Mouse (Mus musculus) urinary bladder, postnatal 36 days (tissue): ENCODE measurements around the gene Hoxc4.

Source experiments
- DNase-seq, 2 experiments: peaks; one replicate each; pipeline ENCODE4 v3.0.0; 2022; ENCODE audit warnings: low spot score in 2 of 2, mixed read lengths in 1 of 2

The Hoxc4 gene

DNA sequence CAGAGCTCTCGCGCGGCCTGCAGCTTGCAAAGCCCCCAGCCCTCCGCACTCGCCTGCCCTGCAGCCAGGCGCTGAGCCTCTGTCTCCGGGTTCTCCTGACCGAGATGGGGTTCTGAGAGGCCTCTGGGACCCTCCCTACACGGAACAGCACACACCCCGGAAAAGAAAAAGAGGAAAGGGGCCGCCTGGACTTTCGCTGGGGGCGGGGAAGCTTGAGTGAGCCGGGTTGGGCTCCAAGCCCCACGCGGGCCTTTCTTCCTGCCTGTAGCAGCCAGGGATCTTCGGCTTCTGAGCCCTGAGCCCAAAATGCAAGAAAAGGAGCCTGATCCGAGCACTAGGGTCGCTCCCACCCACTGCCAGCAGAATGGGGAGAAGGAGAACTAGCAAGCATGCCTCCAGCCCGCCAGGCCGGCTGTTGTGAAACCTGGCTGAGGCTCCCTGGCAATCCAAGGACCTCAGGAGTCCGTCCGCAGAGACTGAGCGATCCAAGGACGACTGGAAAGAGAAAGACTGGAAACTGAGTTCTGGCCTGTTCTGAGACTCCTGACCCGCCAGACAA lies 6.7 kb upstream of the Hoxc4 start:
- DNase-seq = no peak

DNA sequence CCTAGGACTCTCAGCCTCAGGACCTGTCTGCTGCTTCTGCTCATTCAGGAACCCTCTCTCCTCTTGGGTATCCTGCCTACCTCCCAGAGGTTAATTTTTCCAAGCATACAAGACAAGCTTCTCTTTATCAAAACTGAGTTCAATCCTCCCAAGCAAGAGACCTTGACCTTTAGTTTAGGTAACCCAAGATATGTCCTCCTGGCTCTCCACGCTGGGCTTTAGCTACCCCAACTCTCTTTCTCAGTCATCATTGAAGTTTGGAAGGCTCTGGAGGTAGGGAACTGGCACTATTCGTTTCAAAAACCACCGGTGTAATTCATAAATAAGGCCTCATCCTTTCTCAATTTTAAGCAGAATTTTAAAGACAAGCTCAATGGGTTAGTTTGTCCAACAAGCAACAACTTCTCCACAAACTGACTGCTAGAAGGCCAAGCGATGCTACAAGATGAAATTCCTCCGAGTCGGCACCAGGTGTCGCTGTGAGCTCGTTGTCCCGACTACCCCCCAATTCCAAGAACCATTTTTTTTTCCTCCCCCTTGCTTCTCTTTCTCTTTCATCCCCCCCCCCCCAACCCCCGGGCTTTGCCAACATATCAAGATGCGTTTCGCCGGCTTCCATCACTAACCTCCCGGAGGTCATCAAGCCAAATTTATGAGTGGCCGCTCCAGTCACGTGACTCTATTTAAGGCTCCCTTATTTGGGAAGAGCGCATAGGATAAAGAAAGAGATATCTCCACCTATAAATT lies 5.3 kb upstream of the Hoxc4 start:
- no peak for DNase-seq

DNA sequence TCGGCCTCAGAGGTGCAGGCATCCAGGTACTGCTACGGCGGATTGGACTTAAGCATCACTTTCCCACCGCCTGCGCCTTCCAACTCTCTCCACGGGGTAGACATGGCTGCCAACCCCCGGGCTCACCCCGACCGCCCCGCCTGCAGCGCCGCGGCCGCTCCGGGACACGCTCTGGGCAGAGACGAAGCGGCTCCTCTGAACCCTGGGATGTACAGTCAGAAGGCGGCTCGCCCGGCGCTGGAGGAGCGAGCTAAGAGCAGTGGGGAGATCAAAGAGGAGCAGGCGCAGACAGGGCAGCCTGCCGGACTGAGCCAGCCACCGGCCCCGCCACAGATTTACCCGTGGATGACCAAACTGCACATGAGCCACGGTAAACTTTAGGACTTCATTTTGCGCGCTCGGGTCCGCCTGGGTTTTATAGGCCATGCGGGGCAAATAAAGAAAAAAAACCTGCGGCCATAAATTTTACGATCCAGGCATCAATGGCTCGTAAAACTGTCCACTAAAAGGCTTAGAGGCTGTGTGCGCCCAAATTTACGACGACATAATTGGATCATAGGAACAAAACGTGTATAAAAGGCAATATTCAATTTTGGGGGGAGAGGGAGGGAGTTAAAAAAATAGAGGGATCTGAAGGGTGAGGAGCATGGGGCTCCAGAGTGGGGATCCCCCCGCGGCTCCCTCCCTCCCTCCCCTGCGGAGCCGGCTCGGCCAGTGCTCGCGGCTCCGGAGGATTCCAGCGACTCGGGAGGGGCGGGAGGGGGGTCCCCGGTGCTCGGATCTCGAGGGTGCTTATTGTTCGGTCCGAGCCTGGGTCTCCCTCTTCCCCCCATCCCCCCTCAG lies 4.3 kb upstream of the Hoxc4 start:
- DNase-seq = no peak

DNA sequence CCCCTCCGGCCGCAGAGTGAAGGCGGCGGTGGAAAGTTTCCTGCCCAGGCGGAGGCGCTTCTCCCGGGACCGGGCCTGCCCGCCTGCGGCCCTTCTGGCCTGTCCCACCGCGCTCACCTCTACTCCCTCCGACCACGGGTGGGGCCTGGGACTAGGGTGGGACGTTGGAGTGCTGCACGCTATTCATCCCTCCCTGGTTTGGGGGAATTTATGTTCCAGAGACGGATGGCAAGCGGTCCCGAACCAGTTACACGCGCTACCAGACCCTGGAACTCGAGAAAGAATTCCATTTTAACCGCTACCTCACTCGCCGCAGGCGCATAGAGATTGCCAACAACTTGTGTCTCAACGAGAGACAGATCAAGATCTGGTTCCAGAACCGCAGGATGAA lies 3.7 kb upstream of the Hoxc4 start:
- no peak for DNase-seq

DNA sequence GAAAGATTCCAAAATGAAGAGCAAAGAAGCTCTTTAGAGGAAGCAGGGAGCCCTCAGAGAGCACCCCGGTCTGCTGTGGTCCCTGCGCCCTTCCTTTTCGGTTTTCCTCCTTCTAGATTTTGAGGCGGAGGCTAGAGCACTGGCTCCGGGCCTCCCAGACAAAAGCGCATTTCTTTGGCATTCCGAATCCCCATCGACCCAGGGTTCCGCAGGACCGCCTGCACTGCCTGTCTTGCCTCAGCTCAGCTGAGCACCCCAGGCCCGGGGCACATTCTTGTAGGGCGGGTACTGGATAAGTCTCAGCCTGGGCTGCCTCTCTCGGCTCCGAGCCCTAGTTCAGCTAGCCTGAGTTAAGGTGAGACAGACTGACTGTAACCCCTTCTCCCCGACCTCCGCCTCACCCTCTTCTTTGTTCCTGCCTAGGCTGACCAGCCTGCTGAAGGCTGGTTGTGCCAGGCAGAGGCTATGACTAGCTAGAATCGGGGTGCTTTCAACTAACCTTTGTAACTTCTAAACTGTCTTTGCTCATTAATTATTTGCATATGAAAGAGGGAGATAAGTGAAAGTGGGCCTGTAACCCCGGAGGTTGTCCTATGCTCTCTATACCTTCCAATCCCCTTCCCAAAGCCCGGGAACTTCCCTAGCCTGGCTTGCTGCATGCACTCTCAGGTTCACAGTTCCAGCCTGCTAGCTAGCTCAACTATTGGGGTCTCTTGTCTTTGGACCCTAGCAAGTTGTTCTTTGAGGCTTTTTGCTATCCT lies 3.1 kb upstream of the Hoxc4 start:
- no peak for DNase-seq

DNA sequence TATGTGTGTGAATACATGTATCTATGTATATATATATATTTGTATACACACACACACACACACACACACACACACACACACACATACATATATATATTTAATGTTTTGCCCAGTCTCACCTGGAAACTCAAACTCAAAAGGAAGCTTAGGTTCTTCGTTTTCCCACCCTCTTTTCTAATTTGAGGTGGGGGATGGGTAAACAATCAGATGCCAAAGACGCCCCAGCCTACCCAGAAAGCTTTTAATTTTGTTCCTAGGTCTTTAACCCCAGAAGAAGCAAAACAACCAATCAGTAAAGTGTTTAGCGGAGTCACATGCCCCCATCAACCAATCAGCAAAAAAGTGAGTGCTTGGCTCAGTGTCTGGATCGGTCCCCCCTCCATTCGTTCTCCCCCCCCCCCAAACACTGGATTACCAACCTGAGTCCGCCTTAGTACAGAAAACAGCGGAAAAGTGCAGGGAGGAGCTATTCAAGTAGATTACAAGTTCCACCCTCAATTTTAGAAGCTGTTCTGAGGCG lies 2.2 kb downstream of the Hoxc4 start:
- no peak for DNase-seq

DNA sequence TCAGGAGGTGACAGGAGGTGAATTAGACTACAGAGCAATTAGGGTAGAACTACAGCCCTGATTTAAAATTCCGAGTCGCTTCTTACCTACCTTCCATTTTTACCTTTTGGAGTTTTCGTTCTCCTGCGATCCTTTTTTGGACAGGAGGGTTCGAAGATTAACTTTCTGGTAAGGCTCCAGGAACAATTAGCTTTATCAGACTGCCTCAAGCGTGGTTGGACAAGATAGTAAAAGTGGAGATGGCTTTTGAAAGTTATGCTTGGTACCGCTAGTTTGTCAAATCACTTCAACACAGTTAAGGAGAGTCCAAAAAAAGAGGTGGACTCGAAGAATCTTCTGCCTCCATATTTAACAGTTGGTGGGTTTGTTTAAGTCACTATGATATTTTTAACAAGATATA lies 2.8 kb downstream of the Hoxc4 start:
- DNase-seq = no peak

DNA sequence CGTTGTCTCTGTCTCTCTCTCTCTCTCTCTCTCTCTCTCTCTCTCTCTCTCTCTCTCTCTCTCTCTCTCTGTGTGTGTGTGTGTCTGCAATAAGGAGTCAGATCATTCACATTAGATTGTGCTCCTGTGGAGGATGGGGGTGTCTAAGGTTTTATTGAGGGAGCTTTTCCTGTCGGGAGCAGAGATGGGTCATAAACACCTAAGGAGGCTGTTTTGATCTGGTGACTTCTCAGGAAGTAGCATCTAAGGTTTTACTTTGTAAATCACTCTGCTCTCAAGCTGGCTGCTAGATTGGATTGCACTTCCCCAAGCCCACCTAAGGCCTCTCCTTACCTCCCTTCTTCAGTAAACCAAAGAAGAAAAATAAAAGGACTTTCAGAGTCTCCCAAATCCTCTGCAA lies 5.4 kb downstream of the Hoxc4 start:
- DNase-seq = no peak

DNA sequence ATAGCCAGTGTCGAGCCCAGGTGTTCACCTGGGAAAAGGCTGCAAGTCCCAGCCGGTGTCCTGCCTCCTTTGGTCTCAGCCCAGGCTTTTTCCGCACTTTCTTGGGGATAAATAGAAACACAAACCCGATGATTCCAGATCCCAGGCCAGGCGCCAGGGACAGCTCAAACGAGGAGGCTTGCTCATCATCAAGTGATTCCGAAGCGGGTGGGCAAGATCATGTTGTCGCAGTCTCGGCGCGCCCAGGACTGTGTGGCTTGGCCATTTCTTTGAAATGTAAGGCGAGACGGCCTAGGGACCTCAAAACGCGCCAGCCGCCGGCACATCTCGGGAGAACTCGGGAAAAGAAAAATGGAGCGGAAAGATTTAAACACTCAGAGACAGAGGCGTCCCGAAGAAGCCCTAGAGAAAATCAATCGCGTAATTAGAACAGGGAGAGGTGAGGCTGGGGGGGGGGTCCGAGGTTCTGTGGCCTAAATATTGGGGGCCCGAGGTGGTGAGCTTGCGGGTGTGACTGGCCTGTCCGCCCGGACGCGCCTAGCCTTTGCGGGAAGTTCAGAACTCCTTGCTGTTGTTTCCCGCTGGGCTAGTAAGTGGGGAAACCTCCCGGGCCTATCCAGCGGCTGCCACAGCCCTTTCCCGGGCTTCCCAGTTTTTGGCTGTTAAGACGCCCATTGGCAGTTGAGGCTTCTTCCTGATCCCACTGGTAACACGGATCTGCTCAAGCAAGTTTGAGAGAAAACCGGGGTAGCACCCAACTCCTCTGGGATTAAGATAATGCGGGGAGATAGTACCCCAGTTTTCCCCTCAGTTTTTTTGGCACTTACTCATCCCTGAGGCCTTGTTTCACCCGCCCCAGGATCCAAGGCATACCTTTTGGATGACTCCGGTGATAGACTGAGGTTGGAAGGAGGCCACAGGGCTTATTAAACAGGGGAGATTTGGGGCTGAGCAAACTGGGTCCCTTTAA lies 8.8 kb downstream of the Hoxc4 start:
- no peak for DNase-seq

DNA sequence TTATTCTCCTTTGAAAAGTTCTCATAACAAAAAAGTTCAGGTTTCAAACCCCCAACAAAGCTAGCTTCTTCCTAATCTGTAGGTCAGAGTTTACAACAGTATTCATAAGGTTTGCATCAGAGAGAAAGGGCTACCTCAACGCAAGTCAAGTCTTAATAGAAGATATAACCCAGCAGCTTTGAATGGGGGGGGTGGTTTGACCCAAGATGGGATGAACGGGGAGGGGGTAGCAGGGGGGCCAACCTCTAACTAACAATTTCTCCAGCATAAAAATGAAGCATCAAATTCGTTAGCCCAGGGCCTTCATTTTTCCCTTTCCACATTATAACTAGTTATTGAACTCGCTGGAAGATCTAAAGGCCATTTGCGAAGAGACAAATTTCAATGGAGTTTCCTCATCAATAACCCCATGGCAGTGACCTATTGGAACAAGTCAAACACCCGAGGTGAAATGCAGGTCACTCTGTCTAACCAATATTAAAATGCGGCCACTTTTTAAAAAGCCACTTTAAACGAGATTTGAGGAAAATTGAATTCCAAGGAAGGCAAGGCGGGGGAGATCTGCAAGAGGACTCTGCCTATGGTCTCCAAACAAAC lies 10.3 kb downstream of the Hoxc4 start:
- DNase-seq = no peak

DNA sequence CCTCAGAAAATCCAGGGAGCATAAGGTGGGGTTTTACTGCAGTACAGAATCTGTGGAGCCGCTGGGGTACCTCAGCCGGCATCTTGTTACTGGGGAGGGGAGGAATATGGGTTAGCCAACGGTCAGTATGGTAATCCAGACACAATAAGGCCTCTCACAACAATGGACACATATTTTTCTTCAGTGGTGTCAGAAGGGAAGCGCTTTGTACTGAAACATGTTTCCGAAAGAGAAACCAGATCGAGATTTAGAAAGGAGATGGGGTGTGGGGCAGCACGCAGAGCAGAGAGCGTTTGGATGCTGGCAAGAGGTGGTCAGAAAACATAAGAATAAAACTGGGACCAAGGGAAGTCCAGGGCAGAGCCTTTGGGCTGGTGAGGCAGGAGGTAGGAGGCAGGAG lies 11.4 kb downstream of the Hoxc4 start:
- DNase-seq = no peak

DNA sequence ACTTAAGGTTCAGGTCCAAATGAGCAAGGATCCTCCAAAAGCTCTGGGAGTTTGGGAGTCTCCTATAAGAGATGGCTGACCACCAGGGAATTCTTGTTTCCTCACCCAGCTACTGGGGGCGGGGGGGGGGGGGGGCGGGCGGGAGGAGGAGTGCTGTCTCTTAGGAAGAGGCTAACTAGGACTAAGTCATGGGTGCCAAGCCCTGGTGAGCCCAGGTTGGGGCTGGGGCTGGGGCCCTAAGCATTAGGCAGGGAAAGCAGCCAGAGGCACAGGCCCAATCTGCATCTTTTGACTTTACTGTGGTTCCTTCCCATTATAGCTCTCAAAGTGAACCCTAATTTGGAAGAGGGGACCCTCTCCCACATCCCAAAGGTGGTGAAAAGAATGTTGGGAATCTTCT lies 13.4 kb downstream of the Hoxc4 start:
- DNase-seq = no peak

DNA sequence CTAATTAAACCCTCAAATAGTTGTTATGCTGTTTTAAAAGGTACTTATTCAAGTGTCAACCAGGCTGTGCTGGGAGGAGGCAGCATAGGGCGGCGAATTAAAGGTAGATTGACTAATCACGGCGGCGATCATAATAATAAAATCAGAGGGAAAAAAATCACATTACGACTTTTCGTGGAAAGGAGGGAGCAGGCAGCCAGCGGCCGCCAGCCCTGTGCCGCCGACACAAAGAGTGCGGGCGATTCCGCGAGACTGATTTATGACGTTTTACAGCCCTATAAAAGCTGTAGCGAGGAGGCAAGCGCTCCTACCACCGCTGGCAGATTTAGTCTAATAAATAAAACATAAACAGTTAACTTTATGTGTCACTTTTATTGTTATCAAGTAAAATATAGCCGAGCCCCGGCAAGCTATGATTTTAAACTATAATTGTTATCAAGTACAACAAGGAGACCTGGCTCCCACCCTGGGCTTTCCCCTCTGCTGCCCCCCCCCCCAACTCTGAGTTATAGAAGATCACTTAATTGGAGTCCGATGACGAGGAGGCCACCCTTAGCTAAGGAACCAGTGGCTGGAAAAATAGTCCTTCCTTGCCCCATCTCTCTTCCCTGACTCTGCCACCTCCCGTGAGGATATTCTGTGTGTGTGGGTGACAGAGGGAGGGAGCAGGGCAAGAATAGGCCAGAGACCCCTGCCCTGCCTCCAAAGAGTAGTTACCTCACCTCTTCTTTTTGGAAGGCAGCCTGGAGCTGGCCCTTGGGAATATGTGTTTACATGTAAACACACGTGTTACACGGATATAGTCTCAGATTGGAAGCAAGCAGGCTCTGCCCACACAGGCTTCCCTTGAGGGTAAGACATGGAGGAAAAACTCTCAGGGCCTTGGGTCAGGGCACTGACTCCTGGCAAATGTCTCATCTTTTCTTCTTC lies 14.2 kb downstream of the Hoxc4 start:
- no peak for DNase-seq

DNA sequence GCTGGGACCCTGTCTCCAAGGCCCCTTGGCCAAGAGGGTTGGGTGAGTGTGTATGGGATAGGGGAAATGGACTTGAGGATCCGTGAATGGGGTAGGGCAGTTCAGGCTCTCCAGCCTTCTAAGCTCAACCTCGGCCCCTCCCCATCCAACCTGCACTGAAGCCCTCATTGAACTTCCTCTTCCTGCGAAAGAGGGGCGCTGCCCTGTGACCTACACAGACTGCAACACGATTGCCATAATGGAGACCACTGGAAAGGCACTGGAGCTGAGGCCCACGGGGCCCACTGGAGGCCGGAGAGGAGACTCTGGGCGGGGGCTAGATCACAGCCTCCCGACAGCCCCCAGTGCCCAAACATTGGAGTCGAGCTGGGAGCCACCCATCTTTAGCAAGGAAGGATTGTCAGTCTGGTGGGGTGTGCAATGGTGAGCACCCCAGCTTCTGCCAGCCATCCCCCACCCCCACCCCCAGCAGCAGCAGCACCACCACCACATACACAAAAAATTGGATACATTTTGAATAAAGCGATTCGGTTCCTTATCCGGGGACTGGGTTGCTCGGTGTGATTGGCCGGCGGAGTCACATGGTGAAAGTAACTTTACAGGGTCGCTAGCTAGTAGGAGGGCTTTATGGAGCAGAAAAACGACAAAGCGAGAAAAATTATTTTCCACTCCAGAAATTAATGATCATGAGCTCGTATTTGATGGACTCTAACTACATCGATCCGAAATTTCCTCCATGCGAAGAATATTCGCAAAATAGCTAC lies 15.5 kb downstream of the Hoxc4 start:
- DNase-seq = no peak

DNA sequence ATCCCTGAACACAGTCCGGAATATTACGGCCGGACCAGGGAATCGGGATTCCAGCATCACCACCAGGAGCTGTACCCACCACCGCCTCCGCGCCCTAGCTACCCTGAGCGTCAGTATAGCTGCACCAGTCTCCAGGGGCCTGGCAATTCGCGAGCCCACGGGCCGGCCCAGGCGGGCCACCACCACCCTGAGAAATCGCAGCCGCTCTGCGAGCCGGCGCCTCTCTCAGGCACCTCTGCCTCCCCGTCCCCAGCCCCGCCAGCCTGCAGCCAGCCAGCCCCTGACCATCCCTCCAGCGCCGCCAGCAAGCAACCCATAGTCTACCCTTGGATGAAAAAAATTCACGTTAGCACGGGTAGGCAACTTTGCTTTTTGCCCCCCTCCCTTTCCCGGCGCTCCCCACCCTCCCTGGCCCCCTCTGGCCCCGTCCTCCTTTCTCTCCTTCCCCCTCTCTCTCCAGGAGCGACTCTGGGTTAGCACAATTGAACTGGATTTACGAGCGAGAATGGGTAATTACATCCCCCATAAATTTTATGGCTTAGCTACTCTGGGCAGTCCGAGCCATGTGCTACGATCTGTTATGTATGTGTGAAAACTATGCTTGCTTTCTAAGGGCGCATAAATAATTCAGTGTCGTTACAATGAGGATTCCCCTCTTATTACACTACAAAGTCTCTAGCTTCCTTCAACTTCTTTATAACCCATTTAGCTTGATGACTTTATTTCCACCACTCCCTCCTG lies 16.2 kb downstream of the Hoxc4 start:
- DNase-seq = no peak

DNA sequence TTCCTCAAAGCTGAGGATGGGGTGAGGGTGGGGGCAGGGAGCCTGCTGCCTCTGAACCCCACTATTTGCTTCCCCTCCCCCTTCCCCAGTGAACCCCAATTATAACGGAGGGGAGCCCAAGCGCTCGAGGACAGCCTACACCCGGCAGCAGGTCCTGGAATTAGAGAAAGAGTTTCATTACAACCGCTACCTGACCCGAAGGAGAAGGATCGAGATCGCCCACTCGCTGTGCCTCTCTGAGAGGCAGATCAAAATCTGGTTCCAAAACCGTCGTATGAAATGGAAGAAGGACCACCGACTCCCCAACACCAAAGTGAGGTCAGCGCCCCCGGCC lies 16.8 kb downstream of the Hoxc4 start:
- DNase-seq = no peak

DNA sequence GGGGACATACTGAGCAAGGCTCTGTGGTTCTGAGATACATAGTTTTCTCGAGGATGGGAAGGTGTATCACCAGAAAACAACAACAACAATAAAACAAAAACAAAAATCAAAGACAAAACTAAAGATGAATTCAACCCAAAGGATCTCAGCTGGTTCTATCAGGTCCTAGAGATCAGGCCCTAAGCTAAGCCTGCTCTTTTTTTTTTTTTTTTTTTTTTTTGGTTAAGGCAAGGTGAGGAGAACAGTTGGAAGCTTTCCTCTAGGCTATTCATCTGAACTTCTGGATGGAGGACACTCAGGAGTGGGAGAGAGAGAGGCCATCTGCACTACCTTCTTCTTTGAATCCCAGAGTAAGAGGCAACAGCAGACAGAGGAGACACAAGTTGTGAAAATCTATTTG lies 18.8 kb downstream of the Hoxc4 start:
- no peak for DNase-seq
